Mouse (Mus musculus): ENCODE results near the gene Tmem163. TPM values are rescaled to one million over a fixed set of nuclear protein-coding genes. Genes with fewer than 3 reads are reported as not detected.

Gene Tmem163
- total and polyA plus RNA-seq, 3 experiments, result 4.5 to 10.0 (median 8.1) TPM

GRCm38 (mm10) chr1:127555822-127556485, 123.4 kb downstream of the Tmem163 start:
- H3K27ac ChIP-seq (ENCODE audit: insufficient read depth, low read depth), result no peak overlapping the region
- H3K9me3 ChIP-seq (replicated peaks; ENCODE audit: low read length), result no peaks in the 10 kb centered on the region
- peaks cover 0 to 27% of the 10 kb centered on the region in 2 experiments for H3K36me3 ChIP-seq (replicated peaks in 1 of 2; ENCODE audit: control insufficient read depth in 1 of 2, insufficient read depth in 1 of 2, low read length in 1 of 2)
- dilution Hi-C loops (cut with MboI; ENCODE audit: extremely low pct_ligation_motif_present, extremely low pct_unique_long_range_greater_than_20kb, low sequenced_read_pairs), result no loop called here
- no peak overlapping the region for H3K9ac ChIP-seq (ENCODE audit: insufficient read depth, low read depth)
- no peak overlapping the region for H3K4me2 ChIP-seq (ENCODE audit: insufficient read depth, low read depth, poor library complexity, severe bottlenecking)
- H3K4me1 ChIP-seq (ENCODE audit: control insufficient read depth in 1 of 2, insufficient read depth in 2 of 2), result no peaks in the 10 kb centered on the region
- no peak for DNase-seq (ENCODE audit: extremely low read depth)
- no peaks in the 10 kb centered on the region for H3K79me2 ChIP-seq (replicated peaks; ENCODE audit: control insufficient read depth, extremely low read depth, insufficient read depth, poor library complexity, severe bottlenecking)
- no peaks in the 10 kb centered on the region for H3K27me3 ChIP-seq (replicated peaks)
- in situ Hi-C loops (cut with MboI; ENCODE audit: low pct_ligation_motif_present, low pct_unique_long_range_greater_than_20kb, low sequenced_read_pairs), result no loop called here
- TF ChIP-seq NRF1 (IDR thresholded peaks at IDR 0.05; ENCODE audit: low read depth, low read length) (no peak), RCOR1 (conservative IDR thresholded peaks at IDR 0.05; ENCODE audit: low read depth, low read length) (no peak), RAD21 (IDR thresholded peaks at IDR 0.05; ENCODE audit: low read depth, low read length) (no peak), USF1 (IDR thresholded peaks at IDR 0.05; ENCODE audit: low read depth, low read length) (no peak), ETS1 (conservative IDR thresholded peaks at IDR 0.05; ENCODE audit: low read depth, low read length) (no peak), CHD2 (IDR thresholded peaks at IDR 0.05; ENCODE audit: low read length) (no peak), MXI1 (IDR thresholded peaks at IDR 0.05; ENCODE audit: low read depth, low read length) (no peak), PAX5 (IDR thresholded peaks at IDR 0.05; ENCODE audit: low read length) (no peak), CHD1 (IDR thresholded peaks at IDR 0.05; ENCODE audit: low read depth, low read length) (no peak), TCF12 (IDR thresholded peaks at IDR 0.05; ENCODE audit: low read depth, low read length) (no peak), UBTF (IDR thresholded peaks at IDR 0.05; ENCODE audit: low read depth, low read length) (no peak), MAFK (IDR thresholded peaks at IDR 0.05; ENCODE audit: insufficient replicate concordance, low read length) (no peak), POLR2A (IDR thresholded peaks at IDR 0.05; ENCODE audit: low read depth, low read length) (no peak), JUN (IDR thresholded peaks at IDR 0.05; ENCODE audit: insufficient read depth, low read depth, low read length) (no peak)
- H3K4me3 ChIP-seq (replicated peaks in 1 of 3; ENCODE audit: low read depth in 2 of 3, low read length in 2 of 3, poor library complexity in 1 of 3), result no peak overlapping the region

- Histone ChIP-seq H3K4me3 (replicated peaks in 1 of 3; ENCODE audit: low read depth in 2 of 3, low read length in 2 of 3, poor library complexity in 1 of 3) (no peak overlapping the region), H3K9ac (ENCODE audit: insufficient read depth, low read depth) (no peak overlapping the region), H3K79me2 (replicated peaks; ENCODE audit: control insufficient read depth, extremely low read depth, insufficient read depth, poor library complexity, severe bottlenecking) (no peaks in the 10 kb centered on the region), H3K4me2 (ENCODE audit: insufficient read depth, low read depth, poor library complexity, severe bottlenecking) (no peak overlapping the region), H3K36me3 (replicated peaks in 1 of 2; ENCODE audit: control insufficient read depth in 1 of 2, insufficient read depth in 1 of 2, low read length in 1 of 2) (peaks cover 0 to 29% of the 10 kb centered on the region in 2 experiments), H3K4me1 (ENCODE audit: control insufficient read depth in 1 of 2, insufficient read depth in 2 of 2) (no peaks in the 10 kb centered on the region; a peak in 1 of 4 replicates), H3K9me3 (replicated peaks; ENCODE audit: low read length) (no peaks in the 10 kb centered on the region), H3K27me3 (replicated peaks) (no peaks in the 10 kb centered on the region), H3K27ac (ENCODE audit: insufficient read depth, low read depth) (no peak overlapping the region)
- in situ Hi-C loops (cut with MboI; ENCODE audit: low pct_ligation_motif_present, low pct_unique_long_range_greater_than_20kb, low sequenced_read_pairs) (no loop called here), dilution Hi-C loops (cut with MboI; ENCODE audit: extremely low pct_ligation_motif_present, extremely low pct_unique_long_range_greater_than_20kb, low sequenced_read_pairs) (no loop called here)
- DNase-seq (ENCODE audit: extremely low read depth), result no peak
- TF ChIP-seq POLR2AphosphoS2 (IDR thresholded peaks at IDR 0.05; ENCODE audit: low read depth, low read length) (no peak), CHD1 (IDR thresholded peaks at IDR 0.05; ENCODE audit: low read depth, low read length) (no peak), NRF1 (IDR thresholded peaks at IDR 0.05; ENCODE audit: low read depth, low read length) (no peak), ZNF384 (IDR thresholded peaks at IDR 0.05; ENCODE audit: low read depth, low read length) (no peak), MEF2A (IDR thresholded peaks at IDR 0.05; ENCODE audit: borderline replicate concordance, low read depth, low read length) (no peak), JUND (conservative IDR thresholded peaks at IDR 0.05; ENCODE audit: low read depth, low read length) (no peak), CTCF (conservative IDR thresholded peaks at IDR 0.05 in 1 of 2, IDR thresholded peaks at IDR 0.05 in 1 of 2; ENCODE audit: low read depth in 2 of 2, low read length in 2 of 2) (no peak), TBP (conservative IDR thresholded peaks at IDR 0.05; ENCODE audit: low read depth, low read length) (no peak), ZC3H11A (IDR thresholded peaks at IDR 0.05; ENCODE audit: low read depth, low read length) (no peak), MAFK (IDR thresholded peaks at IDR 0.05; ENCODE audit: insufficient replicate concordance, low read length) (no peak), BHLHE40 (IDR thresholded peaks at IDR 0.05; ENCODE audit: low read depth, low read length) (no peak), UBTF (IDR thresholded peaks at IDR 0.05; ENCODE audit: low read depth, low read length) (no peak)
These were observed 131.3 kb downstream of the Tmem163 start for GRCm38 (mm10) chr1:127548078-127548477.
